Mouse (Mus musculus) cerebellum, adult 11-12 months (tissue): ENCODE measurements around the gene I0C0044D17Rik.

Experiments used
- DNase-seq: peaks from one replicate; pipeline ENCODE4 v3.0.0; 2022

I0C0044D17Rik gene

DNA sequence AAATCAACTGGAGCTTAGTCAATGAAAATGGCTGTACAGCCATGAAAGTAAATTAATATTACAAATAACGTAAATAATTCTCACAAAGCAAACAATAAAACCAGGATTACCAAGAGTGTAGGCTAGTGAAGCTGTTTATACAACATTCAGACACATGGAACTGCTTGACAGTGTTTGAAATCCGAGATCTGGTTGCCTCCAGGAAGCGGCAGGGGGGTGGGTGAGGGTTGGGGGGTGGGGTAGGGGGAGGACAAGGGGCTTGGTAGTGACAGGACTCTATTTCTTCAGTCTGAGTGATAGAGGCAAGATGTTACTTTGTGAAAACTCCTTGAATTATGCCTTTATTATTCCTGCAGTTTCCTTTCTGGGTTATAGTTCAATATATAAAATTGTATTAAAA is 3.1 kb upstream of the I0C0044D17Rik start:
- DNase-seq: no peak

DNA sequence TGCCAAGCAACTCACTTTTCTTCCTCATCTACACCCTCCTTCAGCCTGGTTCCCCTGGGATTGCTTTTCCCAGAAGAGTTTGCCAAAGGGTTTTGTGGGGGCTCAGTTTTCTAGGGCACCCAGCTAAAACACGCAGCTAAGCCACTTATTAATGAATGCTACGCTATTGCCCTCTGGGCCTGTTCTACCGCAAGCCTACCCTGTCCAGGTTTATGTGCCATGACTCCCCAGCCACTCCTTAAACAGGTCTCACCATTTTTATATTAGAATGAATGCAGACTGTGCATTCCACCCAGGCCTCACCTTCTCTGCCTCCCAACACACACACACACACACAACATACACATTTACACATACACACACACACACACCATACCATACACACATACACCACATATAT is 593 bp downstream of the I0C0044D17Rik start:
- DNase-seq: no peak

DNA sequence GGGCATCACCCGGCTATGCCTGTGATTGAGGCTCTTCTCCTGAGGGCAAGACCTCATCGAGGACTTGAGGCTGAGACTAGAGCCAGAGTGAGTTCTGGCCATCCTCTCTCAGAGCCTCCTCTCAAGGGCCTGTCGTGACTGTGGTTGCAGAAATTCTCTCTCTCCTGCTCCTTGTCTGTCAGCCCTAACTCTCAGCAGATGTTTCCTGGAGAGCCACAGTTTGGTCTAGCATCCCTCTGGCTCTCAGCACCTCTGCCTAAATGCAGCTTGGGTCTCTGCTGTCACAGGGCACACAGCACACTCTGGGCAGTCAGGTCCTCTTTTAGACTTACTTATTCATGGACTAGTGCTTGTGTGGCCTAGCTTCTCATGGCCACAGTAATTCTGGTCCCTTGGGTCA is 1.2 kb downstream of the I0C0044D17Rik start:
- DNase-seq: no peak

DNA sequence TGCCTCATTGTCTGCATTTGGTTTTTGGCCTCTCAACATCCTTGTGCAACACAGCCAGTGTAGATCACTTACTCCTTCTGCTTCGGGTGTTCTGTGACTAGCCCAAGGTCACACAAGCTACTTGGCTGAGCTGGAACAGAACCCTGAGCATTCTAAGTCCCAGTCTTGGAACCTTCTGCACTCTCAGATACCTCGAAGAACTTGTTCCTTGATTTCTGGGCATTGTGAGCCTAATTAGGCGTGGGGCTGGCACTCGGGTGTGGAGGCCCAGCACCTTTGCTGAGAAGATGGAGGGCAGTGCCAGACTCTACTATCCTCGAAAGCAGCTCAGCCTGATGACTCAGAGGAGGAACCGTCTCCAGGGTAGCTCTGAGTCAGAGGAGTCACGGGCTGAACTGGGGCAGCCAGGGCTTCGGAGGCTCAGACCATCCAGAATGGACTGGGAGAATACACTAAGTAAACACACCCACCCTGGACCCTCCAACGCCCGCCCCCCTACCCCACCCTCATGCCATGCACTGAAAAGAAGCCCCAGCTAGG is 4.4 kb downstream of the I0C0044D17Rik start:
- DNase-seq: no peak

DNA sequence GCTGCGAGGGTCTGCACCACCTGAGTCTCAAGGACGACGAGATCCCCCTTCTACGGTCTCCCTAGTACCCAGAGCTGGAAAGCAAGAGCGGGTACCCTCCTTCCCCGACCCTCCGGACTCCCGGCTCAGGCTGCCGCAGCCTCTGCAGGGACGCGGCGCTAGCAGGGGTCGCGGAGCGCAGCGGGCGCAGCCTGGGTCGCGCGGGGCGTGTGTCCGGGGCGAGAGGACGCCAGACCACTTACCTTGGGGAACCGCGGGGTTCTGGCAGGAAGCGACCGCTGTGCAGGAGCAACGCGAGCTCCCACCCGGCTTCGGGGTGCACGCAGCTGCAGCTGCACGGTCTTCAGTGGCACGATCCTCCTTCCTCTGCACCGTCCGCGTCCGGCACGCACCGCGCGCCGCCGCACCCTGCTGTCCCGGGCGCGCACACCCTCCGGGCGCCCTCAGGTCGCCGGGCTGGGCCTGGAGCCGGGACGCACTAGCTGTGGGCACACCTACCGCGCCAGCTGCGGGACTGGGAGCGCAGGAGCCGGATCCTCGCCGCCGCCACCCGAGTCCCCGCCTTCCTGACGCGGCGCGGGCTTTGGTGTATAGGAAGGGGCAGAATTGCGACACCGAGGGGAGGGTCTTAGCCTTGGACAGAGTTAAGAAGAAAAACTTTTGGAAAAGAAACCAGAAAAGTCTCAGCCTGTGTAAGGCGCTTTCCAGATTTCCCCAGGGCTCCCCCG is 6.3 kb downstream of the I0C0044D17Rik start, which contains the start of gene Kank4:
Kank4 (minus strand) TSS at position 354 of the 728 bp plus-strand sequence.
- no peak for DNase-seq

- no peak for DNase-seq
These were observed 6.8 kb downstream of the I0C0044D17Rik start for GRCm38 (mm10) chr4:98816807-98817183.

DNA sequence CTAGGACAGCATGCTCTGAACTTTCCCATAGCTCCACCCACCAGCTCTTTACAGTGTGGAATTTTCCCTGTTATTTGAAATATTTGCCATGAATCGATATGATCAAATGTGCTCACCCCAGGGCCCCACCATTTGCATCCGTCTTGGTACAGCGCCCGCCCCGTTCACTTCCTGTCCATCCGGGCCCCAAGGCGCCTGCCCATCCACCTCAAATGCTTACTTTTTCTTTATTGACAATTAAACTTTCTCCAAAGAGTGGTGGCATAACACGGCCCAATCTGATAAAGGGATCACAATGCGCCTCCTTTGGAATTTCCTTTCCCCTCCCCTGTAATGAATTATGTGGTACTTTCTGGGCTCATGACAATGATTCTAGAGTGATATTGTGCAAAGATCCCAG is 17.3 kb downstream of the I0C0044D17Rik start:
- no peak for DNase-seq

DNA sequence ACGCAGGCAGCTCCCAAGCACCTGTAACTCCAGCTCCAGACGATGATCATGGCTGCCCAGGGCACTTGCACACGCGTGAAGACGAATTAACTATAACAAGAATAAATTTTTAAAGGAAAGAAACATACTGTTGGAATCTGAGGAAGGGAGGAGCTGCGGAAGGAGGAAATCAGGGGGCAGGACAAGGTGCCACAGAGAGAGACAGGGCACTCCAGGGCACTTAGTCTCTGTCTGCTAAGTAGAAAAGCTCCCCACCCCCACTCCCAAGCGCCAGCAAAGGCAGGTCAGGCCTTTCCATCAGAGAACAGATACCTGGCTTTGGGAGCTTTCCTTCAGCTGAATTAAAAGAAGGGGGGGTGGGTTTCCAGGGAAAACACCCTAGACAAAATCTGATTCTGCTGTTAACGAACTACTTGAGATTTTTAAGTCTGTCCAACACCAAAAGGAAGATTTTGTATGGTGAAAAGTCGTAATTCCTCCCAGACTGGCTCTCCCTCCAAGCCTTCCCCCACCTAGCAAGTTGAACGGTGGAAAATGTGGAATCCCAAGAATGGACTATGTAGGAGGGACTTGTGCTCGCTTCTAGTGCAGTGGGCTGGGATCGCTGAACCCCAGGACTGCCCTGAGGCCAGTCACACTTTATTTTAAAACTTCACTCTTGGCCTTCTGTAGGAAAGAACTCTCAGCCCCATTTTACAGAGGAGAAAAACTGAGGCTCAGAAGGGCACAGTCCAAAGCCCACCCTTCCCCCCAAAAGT is 18.2 kb downstream of the I0C0044D17Rik start:
- DNase-seq: no peak

DNA sequence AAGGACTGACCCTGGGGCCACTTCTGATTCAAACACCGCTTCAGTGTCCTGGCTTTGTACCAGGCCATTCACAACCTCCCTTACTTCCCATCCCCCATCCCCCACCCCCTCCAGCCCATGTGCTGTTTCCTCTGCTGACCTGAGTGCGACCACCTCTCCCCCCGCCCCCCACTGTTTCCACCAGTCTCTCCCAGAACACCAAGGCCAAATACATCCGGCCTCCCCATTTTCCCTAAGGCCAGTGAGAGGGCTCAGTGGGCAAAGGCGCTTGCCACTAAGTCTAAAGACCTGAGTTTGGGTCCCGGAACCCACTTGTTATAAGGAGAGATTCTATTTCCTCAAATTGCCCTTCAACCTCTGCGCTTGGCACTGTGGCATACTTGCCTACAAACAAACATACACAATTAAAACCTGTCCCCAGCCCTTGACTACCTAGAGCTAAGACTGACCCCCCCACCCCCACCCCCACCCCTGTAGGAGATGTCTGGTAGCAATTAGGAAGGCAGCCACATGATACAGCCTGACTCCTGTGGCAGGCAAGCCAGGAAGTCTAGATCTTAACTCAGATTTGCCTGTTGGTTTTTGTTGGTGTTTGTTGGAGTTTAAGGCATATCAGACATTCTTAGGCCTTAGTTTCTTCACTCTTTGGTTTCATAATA is 19.0 kb downstream of the I0C0044D17Rik start:
- DNase-seq: no peak

DNA sequence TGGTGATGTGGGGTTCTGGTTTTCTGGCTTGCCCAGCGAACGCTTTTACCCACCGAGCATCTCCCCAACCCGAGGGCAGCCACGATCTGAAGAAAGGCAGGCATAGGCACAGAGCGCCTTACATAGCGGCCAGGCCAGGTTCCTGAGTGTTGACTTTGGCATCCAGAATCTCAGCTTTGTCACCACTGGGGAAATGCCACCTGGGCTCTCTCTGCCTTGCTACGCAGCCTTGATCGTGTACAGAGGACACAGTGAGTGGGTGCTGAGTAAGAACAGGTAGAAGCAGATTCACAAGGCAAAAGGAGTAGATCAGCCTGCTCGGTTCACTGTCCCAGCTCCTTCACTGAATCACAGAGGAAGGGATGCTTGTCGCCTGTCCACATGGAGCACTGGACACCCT is 21.9 kb downstream of the I0C0044D17Rik start:
- no peak for DNase-seq

DNA sequence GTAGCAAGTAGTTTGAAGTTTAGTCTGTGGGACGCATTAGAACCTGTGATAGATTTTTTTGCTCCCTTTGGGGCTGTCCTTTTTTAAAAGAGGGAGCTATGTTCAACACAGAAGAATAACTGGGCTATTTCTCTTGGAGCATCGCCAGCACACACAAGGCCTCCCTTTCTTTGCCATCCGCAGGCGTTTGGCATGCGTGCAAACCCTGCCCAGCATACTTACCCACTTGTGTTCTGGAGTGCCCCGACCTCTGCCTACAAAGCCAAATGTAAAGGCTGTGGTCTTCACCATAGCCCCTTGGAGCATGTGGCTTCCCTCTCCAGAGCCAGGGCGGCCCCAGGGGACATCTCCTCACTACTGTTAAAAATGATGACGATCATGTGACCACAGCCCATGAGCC is 22.8 kb downstream of the I0C0044D17Rik start:
- no peak for DNase-seq

DNA sequence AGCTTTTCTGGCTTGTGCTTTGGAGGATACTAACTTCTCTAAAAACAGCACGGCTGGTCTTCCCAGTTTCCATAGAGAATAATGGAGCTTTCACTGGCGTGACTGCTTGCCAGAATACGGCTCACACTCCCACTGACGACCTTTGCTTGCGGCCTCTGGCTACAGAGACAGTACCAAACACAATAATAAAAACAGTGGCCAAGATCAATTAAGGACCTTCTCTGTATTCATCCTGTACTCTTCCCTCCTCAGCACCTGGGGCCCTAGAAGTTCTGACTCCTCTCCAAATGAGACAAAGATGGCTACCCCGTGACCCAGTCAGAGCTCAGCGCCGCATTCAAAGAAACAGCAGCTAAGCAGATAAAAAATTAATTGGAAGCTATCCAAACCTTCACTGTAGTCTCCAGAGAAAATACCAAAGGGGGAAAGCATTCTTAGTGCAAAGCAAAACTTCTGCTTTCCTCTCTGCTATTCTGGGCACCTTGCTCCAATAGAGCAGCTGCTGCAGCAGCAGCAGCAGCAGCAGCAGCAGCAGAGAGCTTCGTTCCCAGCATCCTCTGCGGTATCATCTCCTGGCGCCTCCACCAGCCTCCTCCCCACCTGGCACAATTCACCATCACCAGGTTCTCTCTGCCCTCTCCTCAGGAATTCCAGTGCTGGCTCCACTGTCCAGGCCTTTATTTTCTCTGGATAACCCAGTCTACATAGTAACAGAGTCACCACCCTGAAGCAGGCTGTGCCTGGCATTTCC is 26.9 kb downstream of the I0C0044D17Rik start:
- no peak for DNase-seq

DNA sequence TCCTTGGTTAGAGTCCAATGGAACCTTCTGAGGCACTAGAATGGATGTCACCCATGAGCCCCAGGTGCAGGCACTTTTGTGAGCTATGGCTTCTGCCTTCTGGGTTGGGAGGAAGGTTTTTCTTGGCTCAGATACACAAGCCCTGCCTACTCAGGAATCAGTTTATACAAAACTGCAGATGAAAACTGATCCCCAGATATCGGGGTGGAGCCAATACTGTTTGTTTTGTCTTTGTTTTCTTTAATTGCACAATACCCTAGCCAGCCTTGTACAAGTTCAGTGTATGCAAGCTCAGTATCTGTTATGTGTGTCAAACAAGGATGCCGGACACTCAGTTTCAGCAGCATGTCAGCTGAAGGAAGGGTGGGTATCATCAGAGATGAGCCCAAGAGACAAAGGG is 28.4 kb downstream of the I0C0044D17Rik start:
- DNase-seq: no peak

DNA sequence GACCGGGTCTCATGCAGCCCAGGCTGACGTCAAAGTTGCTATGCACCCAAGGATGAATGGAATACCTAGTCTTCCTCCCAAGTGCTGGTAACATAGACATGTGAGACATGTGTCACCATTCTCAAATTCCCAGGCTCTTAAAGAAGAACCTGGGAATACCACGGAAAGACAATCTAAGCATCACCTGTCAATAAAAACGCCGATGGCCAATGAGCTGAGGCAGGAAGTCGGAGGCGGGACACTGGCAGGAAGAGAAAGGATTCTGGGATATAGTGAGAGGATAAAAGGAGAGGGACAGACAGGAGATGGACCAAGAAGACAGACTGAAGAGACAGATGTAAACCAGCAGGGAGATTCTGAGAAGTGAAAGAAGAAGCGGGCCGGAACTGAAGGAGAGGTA is 30.2 kb downstream of the I0C0044D17Rik start:
- DNase-seq: no peak

- DNase-seq: no peak
These were observed 32.9 kb downstream of the I0C0044D17Rik start for GRCm38 (mm10) chr4:98790721-98791120.

DNA sequence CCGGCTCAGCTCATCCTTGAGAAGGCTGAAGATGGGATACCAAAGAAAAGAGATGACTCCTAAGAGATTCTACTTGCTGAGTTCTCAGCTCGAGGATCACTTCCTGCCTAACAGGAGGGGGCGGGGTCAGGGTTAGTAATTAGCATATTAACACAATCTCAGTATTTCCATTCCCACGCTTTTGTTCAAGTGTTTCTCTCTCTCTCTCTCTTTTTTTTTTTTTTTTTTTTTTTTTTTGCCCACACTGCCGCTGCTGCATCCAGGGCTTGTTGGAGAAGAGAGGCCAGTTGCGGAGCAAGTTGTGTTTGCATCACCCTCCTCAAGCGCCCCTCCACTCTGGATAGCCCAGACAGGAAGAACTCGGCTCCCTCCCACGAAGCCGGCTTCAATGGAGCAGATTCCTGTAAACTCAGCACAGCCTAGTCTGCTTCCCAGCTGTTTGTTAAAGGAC is 33.8 kb downstream of the I0C0044D17Rik start:
- DNase-seq: no peak

DNA sequence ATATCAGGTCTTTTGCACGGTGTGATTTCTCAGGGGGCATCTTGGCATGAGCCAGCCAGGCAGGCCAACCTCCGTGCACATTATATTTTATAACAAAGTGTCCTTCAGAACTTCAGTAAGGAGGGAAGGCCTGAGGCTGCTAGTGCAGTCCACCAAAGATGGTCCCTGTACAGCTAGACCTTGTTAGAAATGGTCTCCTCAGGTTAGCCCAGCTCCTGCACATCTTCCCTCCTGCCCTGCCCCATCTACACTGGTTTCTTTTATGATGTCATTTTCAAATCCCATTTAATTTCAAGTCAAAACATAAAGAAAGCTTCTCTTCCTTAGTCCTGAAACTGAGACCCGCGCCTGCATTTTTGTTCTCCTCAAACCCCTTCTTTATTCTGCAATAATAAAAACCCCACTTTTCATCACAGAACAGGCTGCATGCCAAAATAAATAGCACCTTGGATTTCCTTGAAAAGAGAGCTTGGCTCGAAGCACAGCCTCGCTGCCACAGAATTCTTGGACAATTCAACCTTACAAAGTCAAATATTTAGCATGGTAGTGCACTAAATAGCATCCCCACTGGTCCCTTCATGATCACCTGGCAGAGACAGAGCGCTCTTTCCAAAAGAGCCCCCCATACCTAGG is 34.4 kb downstream of the I0C0044D17Rik start:
- DNase-seq: no peak

- no peak for DNase-seq
These were observed 37.4 kb downstream of the I0C0044D17Rik start for GRCm38 (mm10) chr4:98786281-98786680.

DNA sequence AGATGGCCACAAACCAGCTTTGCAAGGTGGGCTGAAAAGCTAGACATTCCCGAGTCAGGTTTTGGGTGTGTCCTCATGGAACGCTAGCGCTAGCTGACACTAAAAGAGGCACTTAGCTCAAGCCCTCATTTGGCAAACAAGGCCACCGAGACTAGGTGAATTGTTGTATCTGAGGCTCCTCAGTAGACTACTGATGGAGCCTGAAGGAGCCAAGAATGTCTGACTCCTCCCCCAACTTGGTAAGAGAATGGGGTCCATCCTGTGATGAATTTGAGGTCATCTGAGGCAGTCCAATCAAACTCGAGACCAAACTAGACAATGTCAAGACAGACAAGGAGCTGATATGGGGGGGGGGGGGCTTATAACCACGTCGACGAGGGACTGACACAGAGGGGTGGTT is 37.8 kb downstream of the I0C0044D17Rik start:
- DNase-seq: no peak

DNA sequence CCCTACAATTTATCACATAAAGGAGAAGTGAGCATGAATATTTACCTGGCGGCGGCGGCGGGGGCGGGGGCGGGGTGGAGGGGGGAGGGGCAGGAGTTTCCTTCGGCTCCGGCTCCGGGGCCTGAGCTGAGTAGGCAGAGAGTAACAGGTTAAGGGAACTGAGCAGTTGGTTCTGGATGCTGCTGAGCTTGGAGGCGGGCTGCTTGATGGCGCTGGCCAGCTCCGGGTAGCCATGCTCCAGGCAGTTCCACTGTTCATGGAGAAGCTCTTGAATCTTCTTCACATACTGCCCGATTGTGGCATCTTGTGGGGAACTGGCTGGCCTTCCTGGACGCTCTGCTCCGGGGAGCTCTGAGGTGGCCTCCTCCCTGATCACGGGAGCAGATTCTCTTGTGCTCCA is 45.4 kb downstream of the I0C0044D17Rik start:
- no peak for DNase-seq

DNA sequence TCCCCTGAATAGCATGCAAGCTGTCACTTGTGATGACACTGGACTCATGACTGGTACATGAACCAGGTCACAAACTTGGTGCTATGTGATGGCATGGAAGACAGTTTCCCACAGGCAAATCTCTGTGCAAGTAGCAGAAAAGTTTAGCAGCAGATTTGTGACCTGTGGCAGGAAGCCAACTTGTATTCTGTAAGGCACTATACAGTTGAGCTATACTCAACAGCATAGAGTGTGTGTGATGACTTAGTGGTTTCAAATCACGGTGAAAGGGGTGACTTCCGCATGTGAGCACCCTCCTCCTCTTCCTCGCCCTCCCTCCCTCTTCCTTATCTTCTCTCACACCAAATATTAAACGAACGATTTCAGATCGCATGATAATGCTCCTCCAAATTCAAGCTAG is 46.2 kb downstream of the I0C0044D17Rik start:
- DNase-seq: no peak

- DNase-seq: no peak
These were observed 46.8 kb downstream of the I0C0044D17Rik start for GRCm38 (mm10) chr4:98776721-98777427.
